Mouse (Mus musculus) mature B cell (primary cell): Measurements from ENCODE around the gene Prph2.

Experiments
- in situ Hi-C: fragments of 300-500 bp; cut with MboI; formaldehyde crosslinking; loops from 2 replicates; pipeline ENCODE4 v1.14.3; 2019

The Prph2 gene

DNA sequence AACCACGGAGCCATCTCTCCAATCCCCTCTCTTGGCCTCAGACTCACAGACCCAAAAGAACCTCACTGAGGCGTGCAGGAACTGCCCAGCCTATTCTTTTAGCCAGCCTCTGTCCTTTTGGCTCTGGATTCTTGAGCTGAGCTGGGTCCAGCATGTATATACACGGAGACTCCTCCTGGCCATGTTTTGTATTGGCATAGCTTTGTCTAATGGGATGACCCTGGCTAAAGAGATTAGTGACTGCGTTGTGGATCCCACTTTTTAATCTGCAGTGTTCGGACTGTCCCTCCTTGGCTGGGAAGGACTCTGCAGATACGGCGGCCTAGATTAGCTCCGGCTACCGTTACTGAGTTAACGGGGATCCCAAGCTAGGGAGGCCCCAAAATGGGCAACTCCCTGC is at the start of gene Prph2:
TSS of gene Prph2 (plus strand) at position 274 of the 400 bp plus-strand sequence.
- in situ Hi-C loops = no loop called here

- in situ Hi-C loops = no loop called here
Observed at GRCm38 (mm10) chr17:46864566-46865195, 45.6 kb upstream of the Prph2 start.

DNA sequence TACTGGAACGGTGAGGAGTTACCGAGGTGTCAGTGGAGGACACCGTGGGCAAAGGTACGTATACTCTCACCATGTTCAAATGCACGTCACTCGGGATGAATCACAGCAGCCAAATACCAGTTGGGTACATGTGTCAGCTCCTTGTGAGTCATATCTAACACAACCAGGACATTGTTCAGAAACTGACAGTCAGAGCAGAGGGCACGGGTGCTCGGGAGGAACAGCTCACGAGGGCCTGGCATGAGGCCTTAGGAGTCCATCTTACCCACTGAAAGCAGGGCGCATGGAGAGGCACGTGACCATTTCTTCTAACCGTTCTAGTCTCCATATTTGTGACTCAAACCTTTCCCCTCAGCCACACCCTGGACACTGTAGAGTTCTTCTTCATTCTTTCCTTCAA is 43.4 kb upstream of the Prph2 start:
- in situ Hi-C loops = no loop called here

DNA sequence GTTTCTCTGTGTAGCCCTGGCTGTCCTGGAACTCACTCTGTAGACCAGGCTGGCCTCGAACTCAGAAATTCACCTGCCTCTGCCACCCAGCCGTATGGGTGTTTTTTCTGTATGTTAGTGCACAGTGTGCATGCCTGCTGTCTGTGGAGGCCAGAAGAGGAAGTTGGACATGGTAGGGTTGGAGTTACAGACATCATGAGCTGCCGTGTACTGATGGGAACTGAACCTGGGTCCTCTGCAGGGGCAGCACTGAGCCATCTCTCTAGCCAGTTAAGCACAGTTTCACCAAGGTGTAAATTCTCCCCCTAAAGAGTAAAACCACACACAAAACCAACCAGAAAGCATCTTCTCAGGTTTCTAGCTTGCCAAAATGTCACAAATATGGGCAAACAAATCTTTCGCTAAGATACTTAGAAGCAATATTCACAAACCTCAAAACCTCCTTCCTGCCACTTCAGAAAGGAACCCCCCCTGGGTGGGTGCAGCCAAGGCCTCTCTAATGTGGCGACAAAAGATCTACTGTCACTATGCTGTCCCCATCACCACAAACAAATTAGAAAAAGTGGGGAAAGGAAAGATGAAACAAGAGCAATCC is 40.0 kb upstream of the Prph2 start:
- in situ Hi-C loops = no loop called here

GRCm38 (mm10) chr17:46870913-46871312 is 39.3 kb upstream of the Prph2 start:
- in situ Hi-C loops = no loop called here

DNA sequence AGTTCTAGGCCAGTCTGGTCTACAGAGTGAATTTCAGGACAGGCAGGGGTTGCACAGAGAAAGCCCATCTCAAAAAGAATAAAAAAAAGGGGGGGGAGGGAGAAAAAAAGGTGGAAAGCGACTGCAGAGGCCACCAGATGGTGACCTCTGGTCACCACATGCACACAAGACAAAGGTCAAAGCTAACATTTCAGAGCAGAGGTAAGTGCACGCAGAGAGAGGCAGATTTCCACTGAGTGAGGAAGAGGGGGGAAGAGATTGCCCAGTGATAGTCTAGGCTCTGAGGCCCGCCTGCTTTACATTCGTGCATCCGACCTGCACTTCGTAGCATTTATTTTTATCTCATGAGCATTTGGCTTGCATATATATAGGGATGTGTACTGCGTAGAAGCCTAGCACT is 37.5 kb upstream of the Prph2 start:
- in situ Hi-C loops = no loop called here

DNA sequence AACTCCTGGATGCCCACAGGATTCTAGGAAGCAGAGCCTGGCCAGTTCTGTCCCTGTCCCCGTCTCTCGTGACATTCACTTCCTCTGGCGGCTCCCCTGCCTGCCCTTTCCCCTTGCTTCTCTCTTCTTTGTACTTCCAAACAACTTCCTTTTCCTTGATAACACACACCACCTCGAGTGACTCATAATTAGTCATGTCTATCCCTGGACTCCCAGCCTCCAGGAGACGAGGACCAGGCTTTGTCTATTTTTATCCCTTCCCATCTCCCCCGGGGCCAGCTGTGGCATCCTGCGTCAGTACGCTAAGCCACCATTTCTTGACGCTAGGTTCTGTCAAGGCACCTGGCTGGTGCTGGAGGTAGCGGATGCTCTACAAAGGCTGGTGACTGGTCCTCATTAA is 36.1 kb upstream of the Prph2 start:
- in situ Hi-C loops = no loop called here

DNA sequence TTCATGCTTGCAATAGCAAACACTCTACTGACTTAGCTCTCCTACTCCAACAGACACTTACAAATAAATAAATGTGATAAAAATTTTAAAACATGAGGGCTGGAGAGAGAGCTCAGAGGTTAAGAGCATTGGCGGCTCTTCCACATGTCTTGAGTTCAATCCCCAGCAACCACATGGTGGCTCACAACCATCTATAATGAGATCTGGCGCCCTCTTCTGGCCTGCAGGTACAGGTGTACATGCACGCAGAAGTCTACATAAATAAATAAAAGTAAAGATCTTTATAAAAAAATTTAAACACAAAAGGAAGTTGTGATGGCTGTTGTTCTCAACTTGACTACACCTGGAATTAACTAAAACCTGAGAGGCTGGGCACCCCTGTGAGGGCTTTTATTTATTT is 34.6 kb upstream of the Prph2 start:
- in situ Hi-C loops = no loop called here

DNA sequence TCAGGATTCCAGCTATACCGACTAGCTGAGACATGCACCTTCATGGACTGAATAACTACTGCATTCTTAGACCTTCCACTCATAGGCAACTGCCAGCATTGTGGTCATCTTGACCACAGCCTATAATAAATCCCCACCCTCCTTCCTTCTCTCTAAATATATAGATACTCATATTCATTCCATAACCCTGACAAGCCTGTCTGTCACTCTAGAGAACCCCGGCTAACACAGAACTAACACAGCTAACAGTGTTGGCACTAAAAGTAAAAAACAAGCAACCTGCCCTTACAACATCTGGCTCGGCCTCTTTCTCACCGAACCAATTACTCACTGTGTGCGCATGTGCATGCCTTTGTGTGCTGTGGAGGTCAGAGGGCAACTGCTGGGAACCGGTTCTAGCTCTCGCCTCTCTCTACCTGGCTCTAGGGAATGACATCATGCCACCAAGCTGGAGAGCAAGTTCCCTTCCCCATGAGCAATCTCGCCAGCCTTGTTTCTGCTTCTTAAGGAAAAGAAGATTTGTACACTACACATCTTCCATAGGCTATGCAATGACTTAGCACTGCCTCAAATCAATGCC is 33.8 kb upstream of the Prph2 start:
- in situ Hi-C loops = no loop called here

DNA sequence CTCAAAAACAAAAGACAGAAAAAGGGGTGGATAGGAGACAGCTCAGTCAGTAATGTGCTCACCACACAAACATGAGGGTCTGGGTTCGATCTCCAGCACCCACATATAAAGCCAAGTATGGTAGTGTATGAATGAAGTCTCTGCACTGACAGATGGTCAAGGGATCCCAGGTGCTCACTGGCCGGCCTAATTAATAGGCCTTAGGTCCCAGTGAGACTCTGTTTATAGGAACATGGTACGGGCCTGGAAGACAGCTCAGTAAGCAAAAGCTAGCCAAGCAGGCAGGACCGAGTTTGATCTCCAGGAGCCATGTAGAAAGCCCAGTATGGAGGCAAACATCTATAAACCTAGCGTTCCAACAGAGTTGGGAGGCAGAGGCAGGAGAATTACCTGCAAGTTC is 33.2 kb upstream of the Prph2 start:
- in situ Hi-C loops = no loop called here

- in situ Hi-C loops = no loop called here
Observed at GRCm38 (mm10) chr17:46879841-46880311, 30.4 kb upstream of the Prph2 start.

- in situ Hi-C loops = no loop called here
Observed at GRCm38 (mm10) chr17:46880322-46880721, 29.9 kb upstream of the Prph2 start.

GRCm38 (mm10) chr17:46881728-46882127 is 28.5 kb upstream of the Prph2 start:
- in situ Hi-C loops = no loop called here

- in situ Hi-C loops = no loop called here
Observed at GRCm38 (mm10) chr17:46883107-46883506, 27.2 kb upstream of the Prph2 start.

- in situ Hi-C loops = no loop called here
Observed at GRCm38 (mm10) chr17:46884766-46885165, 25.5 kb upstream of the Prph2 start.

- in situ Hi-C loops = no loop called here
Observed at GRCm38 (mm10) chr17:46885218-46885909, 24.9 kb upstream of the Prph2 start.

- in situ Hi-C loops = no loop called here
Observed at GRCm38 (mm10) chr17:46885910-46886643, 24.2 kb upstream of the Prph2 start.

DNA sequence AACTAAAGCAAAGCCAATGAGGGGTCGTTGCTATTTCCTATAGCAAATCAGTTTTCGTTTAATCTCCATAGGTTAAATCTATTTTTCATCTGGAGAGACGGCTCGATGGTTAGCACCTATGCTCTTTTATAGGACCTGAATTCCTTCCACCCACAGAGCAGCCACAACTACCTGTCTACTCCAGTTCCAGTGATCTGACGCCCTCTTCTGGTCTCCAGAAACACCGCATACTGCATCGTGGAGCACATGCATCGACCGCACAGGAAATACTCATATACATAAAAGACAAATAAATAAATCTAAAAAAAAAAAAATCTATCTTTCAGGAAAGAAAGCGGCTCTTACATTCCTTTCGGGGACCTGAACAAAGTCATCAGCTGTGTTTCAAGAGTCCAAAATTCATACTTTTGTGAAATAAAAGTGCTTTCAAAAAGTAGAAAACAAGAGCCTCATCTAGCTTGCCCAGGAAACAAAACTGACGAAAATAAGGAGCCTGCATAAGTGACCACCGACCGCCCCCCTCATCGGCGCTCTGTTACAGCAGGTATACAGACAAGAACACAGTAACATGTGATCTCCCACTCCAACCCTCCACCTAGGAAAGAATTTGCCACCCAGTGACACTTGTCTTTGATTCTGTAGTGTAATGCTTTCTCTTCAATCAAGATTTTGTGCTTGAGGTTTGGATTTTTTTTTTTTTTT is 21.6 kb upstream of the Prph2 start:
- in situ Hi-C loops = no loop called here

GRCm38 (mm10) chr17:46889450-46890084 is 20.7 kb upstream of the Prph2 start:
- in situ Hi-C loops = no loop called here

- in situ Hi-C loops = no loop called here
Observed at GRCm38 (mm10) chr17:46890116-46890815, 20.0 kb upstream of the Prph2 start, which contains the start of gene Tbcc. Gene Tbcc (plus strand): TSS chr17:46890684.
